Mouse (Mus musculus): ENCODE data around the gene Pcgf6. TPM values are rescaled to one million over a fixed set of nuclear protein-coding genes. Genes with fewer than 3 reads are reported as not detected.
"Not testable (repeated sequence)": the region's sequence is repeated elsewhere in the genome, so short reads cannot be mapped to it uniquely, and the experiment has no call there.

Pcgf6 gene
- total and polyA plus RNA-seq, 2 experiments from 2014 or later = 3.3 to 4.1 TPM

DNA sequence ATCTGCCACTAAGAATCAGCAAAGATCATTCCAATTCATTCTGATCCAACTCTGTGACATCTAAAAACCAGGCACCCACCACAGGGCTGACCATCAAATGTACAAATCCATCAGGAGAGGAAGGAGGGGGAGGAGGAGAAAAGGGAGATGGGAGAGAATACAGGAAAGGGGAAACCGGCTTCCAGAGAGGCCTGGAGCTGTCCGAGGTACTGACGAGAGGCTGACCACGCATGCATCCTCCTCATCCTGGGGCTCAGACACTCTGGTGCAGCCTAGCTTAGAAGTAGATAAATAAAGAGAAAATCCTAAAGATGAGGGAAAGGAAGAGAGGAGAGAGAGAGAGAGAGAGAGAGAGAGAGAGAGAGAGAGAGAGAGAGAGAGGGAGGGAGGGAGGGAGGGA lies 44.4 kb downstream of the Pcgf6 start:
- 0% methylated on average over 4 of the region's 4 CpGs for WGBS
- ATAC-seq (ENCODE audit: insufficient read depth, low read depth) (no peak), DNase-seq (ENCODE audit: low spot score) (peak; percentile 54)
- no peak overlapping the region for H3K4me3 ChIP-seq (ENCODE audit: low read depth, low read length)
- H3K27me3 ChIP-seq (ENCODE audit: control insufficient read depth, insufficient read depth, low read length) = 0 out of 2 replicates have a peak, but pooled peaks cover 7% of the 10 kb centered on the region
- H3K9me3 ChIP-seq (replicated peaks; ENCODE audit: control insufficient read depth, low read length) = no peaks in the 10 kb centered on the region
- H3K36me3 ChIP-seq (replicated peaks; ENCODE audit: control insufficient read depth, insufficient read depth, low read length) = no peaks in the 10 kb centered on the region
- H3K9ac ChIP-seq (replicated peaks; ENCODE audit: low read depth, low read length) = no peak overlapping the region
- no peak overlapping the region for H3K4me2 ChIP-seq (ENCODE audit: low read depth, low read length)
- TF ChIP-seq EP300 (IDR thresholded peaks at IDR 0.05; ENCODE audit: low read depth) (no peak), CTCF (IDR thresholded peaks at IDR 0.05; ENCODE audit: low read depth) (no peak)
- no peak overlapping the region for H3K27ac ChIP-seq (ENCODE audit: low read depth)
- H3K4me1 ChIP-seq (ENCODE audit: control insufficient read depth, insufficient read depth) = no peaks in the 10 kb centered on the region

DNA sequence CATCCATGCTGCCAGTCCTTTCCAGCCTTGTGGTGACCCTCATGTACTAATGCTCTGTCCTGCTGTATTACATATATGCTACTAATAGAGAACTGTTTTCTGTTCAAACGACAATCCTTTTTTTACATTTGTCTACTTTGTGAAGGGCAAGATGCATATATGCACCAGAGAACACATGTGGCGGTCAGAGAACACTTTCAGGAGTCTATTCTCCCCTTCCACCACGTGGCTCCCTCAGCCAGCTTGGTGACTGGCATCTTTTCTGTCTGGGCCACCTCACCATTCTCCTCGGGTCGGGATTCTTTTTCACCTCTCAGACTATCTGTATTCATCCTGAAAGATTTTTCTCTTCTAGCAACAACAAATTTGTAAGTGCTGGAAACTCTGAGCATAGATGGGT lies 44.8 kb downstream of the Pcgf6 start:
- 0 out of 2 replicates have a peak, but pooled peaks cover 5% of the 10 kb centered on the region for H3K27me3 ChIP-seq (ENCODE audit: control insufficient read depth, insufficient read depth, low read length)
- no peak overlapping the region for H3K9ac ChIP-seq (replicated peaks; ENCODE audit: low read depth, low read length)
- no peaks in the 10 kb centered on the region for H3K9me3 ChIP-seq (replicated peaks; ENCODE audit: control insufficient read depth, low read length)
- no peaks in the 10 kb centered on the region for H3K36me3 ChIP-seq (replicated peaks; ENCODE audit: control insufficient read depth, insufficient read depth, low read length)
- no peak overlapping the region for H3K4me2 ChIP-seq (ENCODE audit: low read depth, low read length)
- no peak overlapping the region for H3K4me3 ChIP-seq (ENCODE audit: low read depth, low read length)
- H3K27ac ChIP-seq (ENCODE audit: low read depth) = no peak overlapping the region
- DNase-seq (ENCODE audit: low spot score) (no peak), ATAC-seq (ENCODE audit: insufficient read depth, low read depth) (no peak)
- 52% methylated on average over 5 of the region's 5 CpGs for WGBS
- TF ChIP-seq CTCF (IDR thresholded peaks at IDR 0.05; ENCODE audit: low read depth) (no peak), EP300 (IDR thresholded peaks at IDR 0.05; ENCODE audit: low read depth) (no peak)
- H3K4me1 ChIP-seq (ENCODE audit: control insufficient read depth, insufficient read depth) = no peaks in the 10 kb centered on the region

DNA sequence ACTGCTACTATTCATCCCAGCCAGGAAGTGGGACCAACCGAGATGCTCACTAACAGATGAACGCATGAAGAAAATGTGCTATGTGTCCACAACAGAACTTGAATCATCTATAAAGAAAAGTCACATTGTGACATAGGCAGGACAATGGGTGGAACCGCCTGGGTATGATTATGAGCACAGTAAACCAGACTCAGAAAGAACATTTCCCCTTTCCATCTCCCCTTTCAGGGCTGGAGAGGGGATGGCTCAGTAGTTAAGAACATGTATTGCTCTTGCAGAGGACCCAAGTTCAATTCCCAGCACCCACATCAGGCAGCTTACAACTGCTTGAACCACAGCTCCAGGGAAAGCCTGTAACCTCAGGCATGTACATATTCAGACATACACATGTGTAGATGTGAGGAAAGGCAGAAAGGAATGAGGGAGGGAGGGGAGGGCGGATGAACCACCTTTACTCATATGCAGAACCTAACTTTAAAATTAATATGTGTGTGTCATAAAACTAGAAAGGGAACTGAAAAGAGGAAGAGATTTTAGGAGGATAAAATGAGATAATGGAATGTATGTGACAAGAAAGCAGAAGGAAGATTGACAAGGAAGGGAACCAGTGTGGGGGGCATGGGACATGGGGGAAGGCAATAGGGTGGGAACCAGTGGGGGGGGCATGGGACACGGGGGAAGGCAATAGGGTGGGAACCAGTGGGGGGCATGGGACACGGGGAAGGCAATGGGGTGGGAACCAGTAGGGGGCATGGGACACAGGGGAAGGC lies 46.8 kb downstream of the Pcgf6 start:
- no peak overlapping the region for H3K9ac ChIP-seq (replicated peaks; ENCODE audit: low read depth, low read length)
- ATAC-seq (ENCODE audit: insufficient read depth, low read depth) = no peak
- DNase-seq (ENCODE audit: low spot score) = no peak
- no peak overlapping the region for H3K27ac ChIP-seq (ENCODE audit: low read depth)
- TF ChIP-seq CTCF (IDR thresholded peaks at IDR 0.05; ENCODE audit: low read depth) = no peak
- no peak for TF ChIP-seq EP300 (IDR thresholded peaks at IDR 0.05; ENCODE audit: low read depth)
- H3K9me3 ChIP-seq (replicated peaks; ENCODE audit: control insufficient read depth, low read length) = no peaks in the 10 kb centered on the region
- 0 out of 2 replicates have a peak, but pooled peaks cover 3% of the 10 kb centered on the region for H3K27me3 ChIP-seq (ENCODE audit: control insufficient read depth, insufficient read depth, low read length)
- H3K4me1 ChIP-seq (ENCODE audit: control insufficient read depth, insufficient read depth) = no peaks in the 10 kb centered on the region
- no peaks in the 10 kb centered on the region for H3K36me3 ChIP-seq (replicated peaks; ENCODE audit: control insufficient read depth, insufficient read depth, low read length)
- WGBS = 68% methylated on average over 6 of the region's 6 CpGs
- no peak overlapping the region for H3K4me2 ChIP-seq (ENCODE audit: low read depth, low read length)
- no peak overlapping the region for H3K4me3 ChIP-seq (ENCODE audit: low read depth, low read length)

DNA sequence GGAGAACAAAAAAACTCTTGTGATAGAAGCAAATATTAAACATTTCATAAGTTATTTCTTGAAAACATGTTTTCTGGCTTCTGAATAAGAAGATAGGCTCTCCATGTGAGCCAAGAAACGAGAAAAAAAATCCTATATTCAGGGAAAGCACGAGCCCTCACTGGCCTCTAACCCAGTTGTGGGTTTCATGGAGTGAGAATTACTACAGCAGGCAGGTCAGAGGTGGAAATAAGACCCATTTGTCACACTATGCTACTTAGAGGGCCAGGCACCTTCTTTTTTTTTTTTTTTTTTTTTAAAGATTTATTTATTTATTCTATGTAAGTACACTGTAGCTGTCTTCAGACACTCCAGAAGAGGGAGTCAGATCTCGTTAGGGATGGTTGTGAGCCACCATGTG lies 50.3 kb downstream of the Pcgf6 start:
- not testable (repeated sequence) for H3K4me1 ChIP-seq (ENCODE audit: control insufficient read depth, insufficient read depth); DNase-seq (ENCODE audit: low spot score); H3K9me3 ChIP-seq (replicated peaks; ENCODE audit: control insufficient read depth, low read length); H3K4me3 ChIP-seq (ENCODE audit: low read depth, low read length); H3K27me3 ChIP-seq (ENCODE audit: control insufficient read depth, insufficient read depth, low read length); ATAC-seq (ENCODE audit: insufficient read depth, low read depth); H3K27ac ChIP-seq (ENCODE audit: low read depth); H3K36me3 ChIP-seq (replicated peaks; ENCODE audit: control insufficient read depth, insufficient read depth, low read length); H3K4me2 ChIP-seq (ENCODE audit: low read depth, low read length); H3K9ac ChIP-seq (replicated peaks; ENCODE audit: low read depth, low read length)
- 70% methylated on average over 2 of the region's 3 CpGs for WGBS

DNA sequence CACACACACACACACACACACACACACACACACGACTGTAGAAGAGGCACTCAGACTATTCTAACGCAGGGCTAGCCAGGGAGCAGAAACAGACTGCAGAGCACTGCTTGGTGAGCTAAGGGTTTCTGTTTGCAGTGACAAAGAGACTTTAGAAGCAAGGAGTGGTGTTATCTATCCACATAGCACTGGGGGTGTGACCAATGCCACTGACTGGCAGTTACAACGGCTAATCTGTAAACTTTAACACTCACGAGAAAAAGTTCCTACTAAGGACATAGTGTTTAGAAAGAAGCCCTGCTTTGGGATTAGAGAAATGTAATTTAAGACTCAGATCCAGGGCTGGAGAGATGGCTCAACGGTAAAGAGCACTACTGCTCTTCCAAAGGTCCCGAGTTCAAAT lies 51.0 kb downstream of the Pcgf6 start:
- Histone ChIP-seq H3K9ac (replicated peaks; ENCODE audit: low read depth, low read length) (no peak overlapping the region), H3K27ac (ENCODE audit: low read depth) (no peak overlapping the region), H3K4me2 (ENCODE audit: low read depth, low read length) (no peak overlapping the region), H3K4me1 (ENCODE audit: control insufficient read depth, insufficient read depth) (no peaks in the 10 kb centered on the region), H3K4me3 (ENCODE audit: low read depth, low read length) (no peak overlapping the region), H3K36me3 (replicated peaks; ENCODE audit: control insufficient read depth, insufficient read depth, low read length) (no peaks in the 10 kb centered on the region), H3K27me3 (ENCODE audit: control insufficient read depth, insufficient read depth, low read length) (no peaks in the 10 kb centered on the region), H3K9me3 (replicated peaks; ENCODE audit: control insufficient read depth, low read length) (no peaks in the 10 kb centered on the region)
- TF ChIP-seq EP300 (IDR thresholded peaks at IDR 0.05; ENCODE audit: low read depth) (no peak), CTCF (IDR thresholded peaks at IDR 0.05; ENCODE audit: low read depth) (no peak)
- WGBS = 57% methylated on average over 6 of the region's 6 CpGs
- DNase-seq (ENCODE audit: low spot score) (no peak), ATAC-seq (ENCODE audit: insufficient read depth, low read depth) (no peak)

DNA sequence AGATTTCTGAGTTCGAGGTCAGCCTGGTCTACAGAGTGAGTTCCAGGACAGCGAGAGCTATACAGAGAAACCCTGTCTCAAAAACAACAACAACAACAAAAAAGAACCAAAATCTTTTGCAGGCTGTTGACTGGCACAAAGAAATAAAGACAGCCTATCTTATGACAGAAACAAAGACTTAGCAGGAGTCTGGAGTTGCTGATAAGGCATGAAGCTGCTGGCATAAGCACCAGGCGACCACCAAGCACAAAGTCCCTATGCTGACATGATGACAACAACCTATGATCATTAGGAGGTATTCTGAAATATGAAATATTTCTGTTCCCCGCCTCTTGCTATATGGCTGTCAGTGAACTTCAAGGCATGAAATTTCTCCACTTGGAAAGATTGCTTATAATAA lies 51.8 kb downstream of the Pcgf6 start:
- TF ChIP-seq EP300 (IDR thresholded peaks at IDR 0.05; ENCODE audit: low read depth) = no peak
- no peak for TF ChIP-seq CTCF (IDR thresholded peaks at IDR 0.05; ENCODE audit: low read depth)
- Histone ChIP-seq H3K4me3 (ENCODE audit: low read depth, low read length) (no peak overlapping the region), H3K9me3 (replicated peaks; ENCODE audit: control insufficient read depth, low read length) (no peaks in the 10 kb centered on the region), H3K27me3 (ENCODE audit: control insufficient read depth, insufficient read depth, low read length) (no peaks in the 10 kb centered on the region), H3K27ac (ENCODE audit: low read depth) (no peak overlapping the region), H3K4me1 (ENCODE audit: control insufficient read depth, insufficient read depth) (no peaks in the 10 kb centered on the region), H3K4me2 (ENCODE audit: low read depth, low read length) (no peak overlapping the region), H3K9ac (replicated peaks; ENCODE audit: low read depth, low read length) (no peak overlapping the region), H3K36me3 (replicated peaks; ENCODE audit: control insufficient read depth, insufficient read depth, low read length) (no peaks in the 10 kb centered on the region)
- no peak for DNase-seq (ENCODE audit: low spot score)
- no peak for ATAC-seq (ENCODE audit: insufficient read depth, low read depth)
- 68% methylated on average over 4 of the region's 4 CpGs for WGBS

All from heart, postnatal 0 days (tissue).